9 mouse cellular contexts compared by ENCODE assay signal in genomic region chr12:13626803-13627706, GRCm38 (mm10).
DNase-seq lines count a peak whose midpoint lies in the region; ATAC-seq and TF ChIP-seq lines count a peak whose summit lies in the region.
"Had no signal": no experiment of that assay in that cellular context is flagged by ENCODE, and none has a peak within 500 bp of the region (broad histone marks: within the 10 kb centered on the region; RNA-seq: fewer than 3 reads in every experiment).

No protein-coding gene starts in this region.

- no peaks in the 10 kb centered on the region for H3K36me3 ChIP-seq in hindbrain, postnatal 0 days (ENCODE audit: insufficient read depth, low read length)
- H3K36me3 ChIP-seq: midbrain, embryonic 12.5 days had no signal

- H3K4me3 ChIP-seq in hindbrain, postnatal 0 days (ENCODE audit: low read length): no peak overlapping the region
- H3K4me3 ChIP-seq: midbrain, embryonic 12.5 days had no signal

- H3K4me1 ChIP-seq in hindbrain, postnatal 0 days (ENCODE audit: insufficient read depth, low read length): no peaks in the 10 kb centered on the region
- H3K4me1 ChIP-seq: midbrain, embryonic 12.5 days had no signal

- H3K9ac ChIP-seq in hindbrain, postnatal 0 days (replicated peaks; ENCODE audit: low read length): no peak overlapping the region
- H3K9ac ChIP-seq: midbrain, embryonic 12.5 days had no signal

- peak; percentile 70 for TF ChIP-seq CTCF in hindbrain, postnatal 0 days (IDR thresholded peaks at IDR 0.05; ENCODE audit: low read depth)

- intact Hi-C loops in left cerebral cortex, postnatal 10 days (cut with DNase I): no loop called here

- no peak overlapping the region for H3K27ac ChIP-seq in hindbrain, postnatal 0 days
- H3K27ac ChIP-seq: midbrain, embryonic 12.5 days had no signal

- 24% methylated on average over 12 of the region's 12 CpGs for WGBS in hindbrain, postnatal 0 days

- peak overlapping the region; percentile 3; the same call in 1 of the 2 replicates for H3K4me2 ChIP-seq in hindbrain, postnatal 0 days (ENCODE audit: low read depth, low read length)
- H3K4me2 ChIP-seq: midbrain, embryonic 12.5 days had no signal

- ATAC-seq in hindbrain, postnatal 0 days: peak; percentile 55; the same call in 1 of the 2 replicates

- no peaks in the 10 kb centered on the region for H3K27me3 ChIP-seq in hindbrain, postnatal 0 days (ENCODE audit: insufficient read depth, low read length)
- H3K27me3 ChIP-seq: midbrain, embryonic 12.5 days had no signal

- DNase-seq in cerebellum, postnatal 14 days: peak; percentile 61 to 68
- DNase-seq in cerebellum, adult 11-12 months: no peak
- DNase-seq in thymus, postnatal 4 days: peak; percentile 28
- no peak for DNase-seq in thymus, adult 18-20 months
- no peak for DNase-seq in hindbrain, postnatal 0 days (ENCODE audit: low spot score)
- DNase-seq in ovary, postnatal 14 days (ENCODE audit: low spot score): no peak
- no peak for DNase-seq in left cerebral cortex, postnatal 10 days (ENCODE audit: extremely low spot score in 1 of 2, low spot score in 2 of 2)
- no peak for DNase-seq in c-Kit-positive CD71-positive TER-119-positive erythroid progenitor cells, embryonic 14.5 days (ENCODE audit: low spot score)

- no peaks in the 10 kb centered on the region for H3K9me3 ChIP-seq in hindbrain, postnatal 0 days (ENCODE audit: low read length)
- H3K9me3 ChIP-seq: midbrain, embryonic 12.5 days had no signal

Comparison
In these comparisons a context has a peak if more than half of its experiments do, and no peak if none do; other contexts are left out.
1. DNase-seq: peak in cerebellum, postnatal 14 days (2 of 2) and thymus, postnatal 4 days (single experiment); none in cerebellum, adult 11-12 months (single experiment), thymus, adult 18-20 months (0 of 2), hindbrain, postnatal 0 days (single experiment), ovary, postnatal 14 days (single experiment), left cerebral cortex, postnatal 10 days (0 of 2) and c-Kit-positive CD71-positive TER-119-positive erythroid progenitor cells, embryonic 14.5 days (single experiment).